Mouse (Mus musculus): ENCODE results near the gene Kcnma1.

The Kcnma1 gene

GRCm38 (mm10) chr14:23854946-23855345 is 159.3 kb downstream of the Kcnma1 start:
- peak; percentile 76 for DNase-seq (ENCODE audit: low read depth)

GRCm38 (mm10) chr14:23848529-23849141 is 165.7 kb downstream of the Kcnma1 start:
- DNase-seq (ENCODE audit: low read depth): no peak

GRCm38 (mm10) chr14:23846706-23847105 is 167.6 kb downstream of the Kcnma1 start:
- DNase-seq (ENCODE audit: low read depth): peak; percentile 5

- no peak for DNase-seq (ENCODE audit: low read depth)
These were observed 172.3 kb downstream of the Kcnma1 start for GRCm38 (mm10) chr14:23842025-23842424.

- DNase-seq (ENCODE audit: low read depth): no peak
These were observed 174.7 kb downstream of the Kcnma1 start for GRCm38 (mm10) chr14:23839613-23840012.

- DNase-seq (ENCODE audit: low read depth): no peak
These were observed 178.7 kb downstream of the Kcnma1 start for GRCm38 (mm10) chr14:23835387-23836111.

- no peak for DNase-seq (ENCODE audit: low read depth)
These were observed 183.0 kb downstream of the Kcnma1 start for GRCm38 (mm10) chr14:23831284-23831683.

GRCm38 (mm10) chr14:23830316-23830715 is 184.0 kb downstream of the Kcnma1 start:
- DNase-seq (ENCODE audit: low read depth): no peak

- DNase-seq (ENCODE audit: low read depth): no peak
These were observed 185.5 kb downstream of the Kcnma1 start for GRCm38 (mm10) chr14:23828711-23829320.

- no peak for DNase-seq (ENCODE audit: low read depth)
These were observed 189.4 kb downstream of the Kcnma1 start for GRCm38 (mm10) chr14:23824937-23825336.

GRCm38 (mm10) chr14:23824267-23824666 is 190.0 kb downstream of the Kcnma1 start:
- DNase-seq (ENCODE audit: low read depth): no peak

- DNase-seq (ENCODE audit: low read depth): no peak
These were observed 196.7 kb downstream of the Kcnma1 start for GRCm38 (mm10) chr14:23817585-23817984.

GRCm38 (mm10) chr14:23810081-23810480 is 204.2 kb downstream of the Kcnma1 start:
- no peak for DNase-seq (ENCODE audit: low read depth)

GRCm38 (mm10) chr14:23809124-23809523 is 205.2 kb downstream of the Kcnma1 start:
- DNase-seq (ENCODE audit: low read depth): no peak

- DNase-seq (ENCODE audit: low read depth): no peak
These were observed 207.9 kb downstream of the Kcnma1 start for GRCm38 (mm10) chr14:23806378-23806777.

- no peak for DNase-seq (ENCODE audit: low read depth)
These were observed 217.4 kb downstream of the Kcnma1 start for GRCm38 (mm10) chr14:23796878-23797277.

GRCm38 (mm10) chr14:23792674-23793073 is 221.6 kb downstream of the Kcnma1 start:
- peak; percentile 66 for DNase-seq (ENCODE audit: low read depth)

GRCm38 (mm10) chr14:23792076-23792475 is 222.2 kb downstream of the Kcnma1 start:
- DNase-seq (ENCODE audit: low read depth): peak; percentile 40

- peak; percentile 77 for DNase-seq (ENCODE audit: low read depth)
These were observed 223.0 kb downstream of the Kcnma1 start for GRCm38 (mm10) chr14:23791261-23791691.

GRCm38 (mm10) chr14:23786687-23787073 is 227.6 kb downstream of the Kcnma1 start:
- no peak for DNase-seq (ENCODE audit: low read depth)

GRCm38 (mm10) chr14:23785921-23786686 is 228.2 kb downstream of the Kcnma1 start:
- DNase-seq (ENCODE audit: low read depth): no peak

GRCm38 (mm10) chr14:23782845-23783609 is 231.3 kb downstream of the Kcnma1 start:
- no peak for DNase-seq (ENCODE audit: low read depth)
